In genomic region chr15:78957021-78957420, GRCm38 (mm10) we compare ENCODE assay signal across 16 mouse cellular contexts. TPM values are rescaled to one million over a fixed set of nuclear protein-coding genes. Genes with fewer than 3 reads are reported as not detected.
DNase-seq lines count a peak whose midpoint lies in the region; ATAC-seq lines count a peak whose summit lies in the region.
"Had no signal": no experiment of that assay in that cellular context is flagged by ENCODE, and none has a peak within 500 bp of the region (broad histone marks: within the 10 kb centered on the region; RNA-seq: fewer than 3 reads in every experiment).

No protein-coding gene starts in this region.

- peaks cover 15% of the 10 kb centered on the region for H3K36me3 ChIP-seq in heart, embryonic 12.5 days
- H3K36me3 ChIP-seq in midbrain, embryonic 10.5 days: peaks cover 82% of the 10 kb centered on the region
- H3K36me3 ChIP-seq in midbrain, embryonic 14.5 days (ENCODE audit: control insufficient read depth, insufficient read depth, low read length): peaks cover 73% of the 10 kb centered on the region
- peaks cover 36% of the 10 kb centered on the region; the same call in 1 of the 2 replicates for H3K36me3 ChIP-seq in embryonic facial prominence, embryonic 12.5 days
- H3K36me3 ChIP-seq in limb, embryonic 13.5 days: peaks cover 70% of the 10 kb centered on the region
- H3K36me3 ChIP-seq: heart, embryonic 13.5 days; liver, embryonic 13.5 days; lung, embryonic 15.5 days had no signal

- no peaks in the 10 kb centered on the region for H3K9me3 ChIP-seq in heart, embryonic 12.5 days (replicated peaks)
- H3K9me3 ChIP-seq in midbrain, embryonic 10.5 days (replicated peaks): no peaks in the 10 kb centered on the region
- no peaks in the 10 kb centered on the region for H3K9me3 ChIP-seq in midbrain, embryonic 14.5 days (ENCODE audit: control insufficient read depth, low read length)
- H3K9me3 ChIP-seq in embryonic facial prominence, embryonic 12.5 days: no peaks in the 10 kb centered on the region
- no peaks in the 10 kb centered on the region for H3K9me3 ChIP-seq in limb, embryonic 13.5 days
- H3K9me3 ChIP-seq: heart, embryonic 13.5 days; liver, embryonic 13.5 days; lung, embryonic 15.5 days had no signal

- 52% methylated on average over 15 of the region's 15 CpGs for WGBS in heart, embryonic 12.5 days
- WGBS in midbrain, embryonic 10.5 days: 80% methylated on average over 15 of the region's 15 CpGs
- 86% methylated on average over 15 of the region's 15 CpGs for WGBS in midbrain, embryonic 14.5 days
- 54% methylated on average over 15 of the region's 15 CpGs for WGBS in embryonic facial prominence, embryonic 12.5 days
- WGBS in limb, embryonic 13.5 days: 44% methylated on average over 15 of the region's 15 CpGs

- no peak for ATAC-seq in heart, embryonic 12.5 days (ENCODE audit: insufficient number of reproducible peaks, low FRiP score)
- no peak for ATAC-seq in midbrain, embryonic 14.5 days (ENCODE audit: low FRiP score, low TSS enrichment)
- ATAC-seq in embryonic facial prominence, embryonic 12.5 days (ENCODE audit: insufficient number of reproducible peaks, insufficient read depth, low FRiP score, low TSS enrichment): peak; percentile 49
- 0 out of 2 replicates have a peak, but pooled peaks have one; percentile 12 for ATAC-seq in limb, embryonic 13.5 days (ENCODE audit: low FRiP score, low read depth)
- ATAC-seq: Patski had no signal

- H3K4me3 ChIP-seq in heart, embryonic 12.5 days: no peak overlapping the region
- H3K4me3 ChIP-seq in midbrain, embryonic 10.5 days: no peak overlapping the region
- no peak overlapping the region for H3K4me3 ChIP-seq in midbrain, embryonic 14.5 days (replicated peaks; ENCODE audit: low read depth, low read length)
- H3K4me3 ChIP-seq in embryonic facial prominence, embryonic 12.5 days: no peak overlapping the region
- H3K4me3 ChIP-seq in limb, embryonic 13.5 days: no peak overlapping the region
- H3K4me3 ChIP-seq: heart, embryonic 13.5 days; liver, embryonic 13.5 days; lung, embryonic 15.5 days had no signal

- H3K27me3 ChIP-seq in heart, embryonic 12.5 days (replicated peaks): peaks cover 8% of the 10 kb centered on the region; the same call in 1 of the 2 replicates
- no peaks in the 10 kb centered on the region for H3K27me3 ChIP-seq in midbrain, embryonic 10.5 days (ENCODE audit: low read depth, poor library complexity, severe bottlenecking)
- H3K27me3 ChIP-seq in midbrain, embryonic 14.5 days (ENCODE audit: control insufficient read depth, insufficient read depth, low read length): no peaks in the 10 kb centered on the region
- H3K27me3 ChIP-seq in embryonic facial prominence, embryonic 12.5 days: no peaks in the 10 kb centered on the region
- no peaks in the 10 kb centered on the region for H3K27me3 ChIP-seq in limb, embryonic 13.5 days
- H3K27me3 ChIP-seq: heart, embryonic 13.5 days; lung, embryonic 15.5 days; Patski had no signal

- no peak overlapping the region for H3K4me2 ChIP-seq in heart, embryonic 12.5 days
- no peak overlapping the region for H3K4me2 ChIP-seq in midbrain, embryonic 14.5 days (ENCODE audit: low read length)
- H3K4me2 ChIP-seq in embryonic facial prominence, embryonic 12.5 days (replicated peaks): 0 out of 2 replicates have a peak overlapping the region, but pooled peaks have one; percentile 2
- H3K4me2 ChIP-seq in limb, embryonic 13.5 days (replicated peaks): peak overlapping the region; percentile 32; the same call in 1 of the 2 replicates
- H3K4me2 ChIP-seq: heart, embryonic 13.5 days; liver, embryonic 13.5 days; lung, embryonic 15.5 days had no signal

- no peak for DNase-seq in heart, adult 18-20 months
- DNase-seq in midbrain, embryonic 10.5 days (ENCODE audit: low spot score): no peak
- no peak for DNase-seq in midbrain, embryonic 14.5 days
- no peak for DNase-seq in Muller cell, postnatal 12 days (ENCODE audit: inconsistent ontology term)
- DNase-seq in cerebellum, adult 18-20 months: no peak
- DNase-seq: adrenal gland, adult 8-10 months; heart, postnatal 36 days; liver, embryonic 13.5 days; right cerebral cortex, adult 18-20 months; thymus, postnatal 36 days had no signal

- H3K9ac ChIP-seq in heart, embryonic 12.5 days: peak overlapping the region; percentile 36; the same call in 1 of the 2 replicates
- H3K9ac ChIP-seq in midbrain, embryonic 14.5 days (replicated peaks; ENCODE audit: low read length): no peak overlapping the region
- peak overlapping the region; percentile 5; the same call in 1 of the 2 replicates for H3K9ac ChIP-seq in embryonic facial prominence, embryonic 12.5 days
- H3K9ac ChIP-seq in limb, embryonic 13.5 days: peak overlapping the region; percentile 48
- H3K9ac ChIP-seq: heart, embryonic 13.5 days; liver, embryonic 13.5 days; lung, embryonic 15.5 days had no signal

- H3K4me1 ChIP-seq in heart, embryonic 12.5 days (replicated peaks): peaks cover 7% of the 10 kb centered on the region; the same call in 1 of the 2 replicates
- peaks cover 7% of the 10 kb centered on the region; the same call in 1 of the 2 replicates for H3K4me1 ChIP-seq in midbrain, embryonic 10.5 days
- no peaks in the 10 kb centered on the region for H3K4me1 ChIP-seq in midbrain, embryonic 14.5 days (ENCODE audit: control insufficient read depth, insufficient read depth, low read length)
- H3K4me1 ChIP-seq in embryonic facial prominence, embryonic 12.5 days: peaks cover 16% of the 10 kb centered on the region; the same call in 1 of the 2 replicates
- peaks cover 16% of the 10 kb centered on the region for H3K4me1 ChIP-seq in limb, embryonic 13.5 days
- H3K4me1 ChIP-seq: liver, embryonic 13.5 days; lung, embryonic 15.5 days had no signal

- no peak overlapping the region for H3K27ac ChIP-seq in heart, embryonic 12.5 days (ENCODE audit: poor library complexity, severe bottlenecking)
- peak overlapping the region; percentile 19; the same call in 1 of the 2 replicates for H3K27ac ChIP-seq in midbrain, embryonic 10.5 days (replicated peaks)
- H3K27ac ChIP-seq in midbrain, embryonic 14.5 days (replicated peaks; ENCODE audit: low read depth, low read length): no peak overlapping the region
- peak overlapping the region; percentile 25 for H3K27ac ChIP-seq in embryonic facial prominence, embryonic 12.5 days
- peak overlapping the region; percentile 58; the same call in 1 of the 2 replicates for H3K27ac ChIP-seq in limb, embryonic 13.5 days
- H3K27ac ChIP-seq: heart, embryonic 13.5 days; liver, embryonic 13.5 days; lung, embryonic 15.5 days had no signal

RNA-seq across cellular contexts. Expression of gene Triobp, which starts 9.5 kb away (rescaled TPM):
- 59.4 and 64.1 TPM in 2 replicates for polyA plus RNA-seq in heart, embryonic 12.5 days (2016; fragmentation: Nextera tagmentation; extraction: Ambion mirVana)
- total RNA-seq in heart, adult 18-20 months (2021): 10 to 100 TPM; 25.5 to 30.2 TPM
- polyA plus RNA-seq in midbrain, embryonic 10.5 days (2016; fragmentation: Nextera tagmentation; extraction: Ambion mirVana): 39.7 and 39.8 TPM in 2 replicates
- 42.5 and 46.5 TPM in 2 replicates for polyA plus RNA-seq in midbrain, embryonic 14.5 days (2014; fragmentation: Nextera tagmentation; extraction: Ambion mirVana)
- 41.5 and 48.1 TPM in 2 replicates for polyA plus RNA-seq in embryonic facial prominence, embryonic 12.5 days (2016; fragmentation: Nextera tagmentation; extraction: Ambion mirVana)
- polyA plus RNA-seq in limb, embryonic 13.5 days (2015; fragmentation: Nextera tagmentation; extraction: Ambion mirVana): 42.0 and 50.2 TPM in 2 replicates

RNA-seq across cellular contexts. Expression of gene Nol12, which starts 22.3 kb away (rescaled TPM):
- polyA plus RNA-seq in heart, embryonic 12.5 days (2016; fragmentation: Nextera tagmentation; extraction: Ambion mirVana): 37.9 and 39.9 TPM in 2 replicates
- 10 to 100 TPM; 15.7 to 19.1 TPM for total RNA-seq in heart, adult 18-20 months (2021)
- polyA plus RNA-seq in midbrain, embryonic 10.5 days (2016; fragmentation: Nextera tagmentation; extraction: Ambion mirVana): 62.7 and 71.2 TPM in 2 replicates
- 61.0 and 70.8 TPM in 2 replicates for polyA plus RNA-seq in midbrain, embryonic 14.5 days (2014; fragmentation: Nextera tagmentation; extraction: Ambion mirVana)
- polyA plus RNA-seq in embryonic facial prominence, embryonic 12.5 days (2016; fragmentation: Nextera tagmentation; extraction: Ambion mirVana): 59.0 and 60.5 TPM in 2 replicates
- 55.7 and 60.0 TPM in 2 replicates for polyA plus RNA-seq in limb, embryonic 13.5 days (2015; fragmentation: Nextera tagmentation; extraction: Ambion mirVana)

RNA-seq across cellular contexts. Expression of gene Lgals1, which starts 30.5 kb away (rescaled TPM):
- 667 and 690 TPM in 2 replicates for polyA plus RNA-seq in heart, embryonic 12.5 days (2016; fragmentation: Nextera tagmentation; extraction: Ambion mirVana)
- total RNA-seq in heart, adult 18-20 months (2021): 100 to 1,000 TPM; 185 to 222 TPM
- polyA plus RNA-seq in midbrain, embryonic 10.5 days (2016; fragmentation: Nextera tagmentation; extraction: Ambion mirVana): 341 and 392 TPM in 2 replicates
- polyA plus RNA-seq in midbrain, embryonic 14.5 days (2014; fragmentation: Nextera tagmentation; extraction: Ambion mirVana): 13.8 and 101 TPM in 2 replicates
- polyA plus RNA-seq in embryonic facial prominence, embryonic 12.5 days (2016; fragmentation: Nextera tagmentation; extraction: Ambion mirVana): 1,294 and 1,324 TPM in 2 replicates
- polyA plus RNA-seq in limb, embryonic 13.5 days (2015; fragmentation: Nextera tagmentation; extraction: Ambion mirVana): 1,866 and 1,947 TPM in 2 replicates

RNA-seq across cellular contexts. Expression of gene Pdxp, which starts 43.3 kb away (rescaled TPM):
- 33.4 and 34.2 TPM in 2 replicates for polyA plus RNA-seq in heart, embryonic 12.5 days (2016; fragmentation: Nextera tagmentation; extraction: Ambion mirVana)
- total RNA-seq in heart, adult 18-20 months (2021): under 1 TPM; 0.62 to 0.64 TPM
- polyA plus RNA-seq in midbrain, embryonic 10.5 days (2016; fragmentation: Nextera tagmentation; extraction: Ambion mirVana): 27.3 and 29.8 TPM in 2 replicates
- 111 and 147 TPM in 2 replicates for polyA plus RNA-seq in midbrain, embryonic 14.5 days (2014; fragmentation: Nextera tagmentation; extraction: Ambion mirVana)
- polyA plus RNA-seq in embryonic facial prominence, embryonic 12.5 days (2016; fragmentation: Nextera tagmentation; extraction: Ambion mirVana): 37.3 and 37.6 TPM in 2 replicates
- 19.1 and 20.3 TPM in 2 replicates for polyA plus RNA-seq in limb, embryonic 13.5 days (2015; fragmentation: Nextera tagmentation; extraction: Ambion mirVana)

RNA-seq across cellular contexts. Expression of gene Sh3bp1, which starts 57.5 kb away (rescaled TPM):
- polyA plus RNA-seq in heart, embryonic 12.5 days (2016; fragmentation: Nextera tagmentation; extraction: Ambion mirVana): 26.2 and 26.8 TPM in 2 replicates
- 1 to 10 TPM; 3.5 to 7.1 TPM for total RNA-seq in heart, adult 18-20 months (2021)
- polyA plus RNA-seq in midbrain, embryonic 10.5 days (2016; fragmentation: Nextera tagmentation; extraction: Ambion mirVana): 16.5 and 18.7 TPM in 2 replicates
- 1.7 and 2.9 TPM in 2 replicates for polyA plus RNA-seq in midbrain, embryonic 14.5 days (2014; fragmentation: Nextera tagmentation; extraction: Ambion mirVana)
- 39.4 and 42.2 TPM in 2 replicates for polyA plus RNA-seq in embryonic facial prominence, embryonic 12.5 days (2016; fragmentation: Nextera tagmentation; extraction: Ambion mirVana)
- polyA plus RNA-seq in limb, embryonic 13.5 days (2015; fragmentation: Nextera tagmentation; extraction: Ambion mirVana): 43.7 and 51.3 TPM in 2 replicates

Comparison
In these comparisons a context has a peak if more than half of its experiments do, and no peak if none do; other contexts are left out.
1. H3K27ac ChIP-seq: peak in midbrain, embryonic 10.5 days (single experiment), embryonic facial prominence, embryonic 12.5 days (single experiment) and limb, embryonic 13.5 days (single experiment); none in heart, embryonic 12.5 days (single experiment) and midbrain, embryonic 14.5 days (single experiment).
2. ATAC-seq: peak in embryonic facial prominence, embryonic 12.5 days (single experiment) and limb, embryonic 13.5 days (single experiment); none in heart, embryonic 12.5 days (single experiment) and midbrain, embryonic 14.5 days (single experiment).
3. H3K4me2 ChIP-seq: peak in embryonic facial prominence, embryonic 12.5 days (single experiment) and limb, embryonic 13.5 days (single experiment); none in heart, embryonic 12.5 days (single experiment) and midbrain, embryonic 14.5 days (single experiment).